Mouse (Mus musculus) C2C12 (cell line): ENCODE data around the gene Rbm20.

Experiments used
- CTCF ChIP-seq: IDR thresholded peaks from one replicate; pipeline ENCODE4 v1.5.1; 2011; ENCODE audit not compliant: control insufficient read depth, insufficient read depth, insufficient read length
- MAX ChIP-seq: IDR thresholded peaks from one replicate; pipeline ENCODE4 v1.6.1; 2011; ENCODE audit warnings: mild to moderate bottlenecking, control low read depth
- USF1 ChIP-seq: IDR thresholded peaks from one replicate; pipeline ENCODE4 v1.6.1; 2011; ENCODE audit warnings: low read depth, mild to moderate bottlenecking, control low read depth, moderate library complexity

DNA sequence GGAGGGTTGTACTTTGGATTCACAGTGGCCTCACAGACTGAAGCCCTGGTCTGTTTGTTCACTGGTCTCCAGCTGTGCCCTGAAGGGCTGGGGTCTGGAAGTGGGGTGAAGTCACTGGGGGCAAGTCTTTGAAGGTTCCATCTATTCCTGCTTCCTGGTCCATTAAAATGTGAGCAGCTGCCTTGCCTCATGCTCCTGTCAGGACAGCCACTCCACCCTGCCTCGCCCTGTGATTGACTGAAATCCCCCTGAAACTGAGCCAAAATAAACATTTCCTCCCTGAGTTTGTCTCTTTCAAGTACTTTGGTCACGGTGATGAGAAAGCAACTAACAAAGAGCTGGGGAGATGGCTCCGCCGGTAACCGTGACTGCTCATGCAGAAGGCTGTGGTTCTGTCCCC, 27.3 kb upstream of the Rbm20 start:
- TF ChIP-seq MAX (no peak), CTCF (no peak), USF1 (no peak)
